Mouse (Mus musculus) induced T-regulatory cell, adult 2 months (primary cell): ENCODE results near the gene Gm17416.

Experiments
- DNase-seq: peaks from one replicate; pipeline ENCODE4 v3.0.0-alpha.2; 2012; ENCODE audit warnings: low read depth

The Gm17416 gene

GRCm38 (mm10) chr2:152569038-152569437, at the start of gene Gm17416:
Gm17416 (plus strand) TSS chr2:152569338.
- no peak for DNase-seq

- DNase-seq, result no peak
Observed at GRCm38 (mm10) chr2:152539944-152540710, 29.0 kb upstream of the Gm17416 start, which contains the start of gene Defb29. Defb29 (minus strand) TSS chr2:152540098.

- no peak for DNase-seq
Observed at GRCm38 (mm10) chr2:152541979-152542378, 27.2 kb upstream of the Gm17416 start.

- no peak for DNase-seq
Observed at GRCm38 (mm10) chr2:152542897-152543296, 26.2 kb upstream of the Gm17416 start.

GRCm38 (mm10) chr2:152543478-152543877, 25.7 kb upstream of the Gm17416 start:
- DNase-seq, result no peak

- DNase-seq, result peak; percentile 5
Observed at GRCm38 (mm10) chr2:152544691-152545090, 24.4 kb upstream of the Gm17416 start.

GRCm38 (mm10) chr2:152548124-152548523, 21.0 kb upstream of the Gm17416 start:
- DNase-seq, result no peak

GRCm38 (mm10) chr2:152553774-152554423, 15.2 kb upstream of the Gm17416 start:
- peak; percentile 29 for DNase-seq

GRCm38 (mm10) chr2:152556655-152557054, 12.5 kb upstream of the Gm17416 start:
- no peak for DNase-seq

- no peak for DNase-seq
Observed at GRCm38 (mm10) chr2:152569881-152570280, 743 bp downstream of the Gm17416 start.

- DNase-seq, result no peak
Observed at GRCm38 (mm10) chr2:152570313-152570712, 1.2 kb downstream of the Gm17416 start.

GRCm38 (mm10) chr2:152572114-152572794, 3.1 kb downstream of the Gm17416 start, which contains the start of gene Defb21:
Defb21 (plus strand) TSS chr2:152572744.
- peak; percentile 19 for DNase-seq

GRCm38 (mm10) chr2:152573484-152573883, 4.3 kb downstream of the Gm17416 start:
- DNase-seq, result no peak

- no peak for DNase-seq
Observed at GRCm38 (mm10) chr2:152580107-152580506, 11.0 kb downstream of the Gm17416 start, which contains the start of gene Defb19. Defb19 (minus strand) TSS chr2:152580312.

- DNase-seq, result no peak
Observed at GRCm38 (mm10) chr2:152580612-152581011, 11.5 kb downstream of the Gm17416 start.

GRCm38 (mm10) chr2:152586926-152587560, 17.9 kb downstream of the Gm17416 start:
- peak; percentile 17 for DNase-seq

GRCm38 (mm10) chr2:152588450-152588849, 19.3 kb downstream of the Gm17416 start:
- DNase-seq, result no peak

GRCm38 (mm10) chr2:152589021-152589420, 19.9 kb downstream of the Gm17416 start:
- DNase-seq, result no peak

- no peak for DNase-seq
Observed at GRCm38 (mm10) chr2:152599299-152599698, 30.2 kb downstream of the Gm17416 start, which contains the start of gene Defb45. Defb45 (minus strand) TSS chr2:152599399.

GRCm38 (mm10) chr2:152600076-152600475, 30.9 kb downstream of the Gm17416 start:
- DNase-seq, result no peak

GRCm38 (mm10) chr2:152601275-152601960, 32.3 kb downstream of the Gm17416 start:
- DNase-seq, result no peak
